Comparison of ENCODE assay signal across 8 mouse cellular contexts in the genomic region with DNA sequence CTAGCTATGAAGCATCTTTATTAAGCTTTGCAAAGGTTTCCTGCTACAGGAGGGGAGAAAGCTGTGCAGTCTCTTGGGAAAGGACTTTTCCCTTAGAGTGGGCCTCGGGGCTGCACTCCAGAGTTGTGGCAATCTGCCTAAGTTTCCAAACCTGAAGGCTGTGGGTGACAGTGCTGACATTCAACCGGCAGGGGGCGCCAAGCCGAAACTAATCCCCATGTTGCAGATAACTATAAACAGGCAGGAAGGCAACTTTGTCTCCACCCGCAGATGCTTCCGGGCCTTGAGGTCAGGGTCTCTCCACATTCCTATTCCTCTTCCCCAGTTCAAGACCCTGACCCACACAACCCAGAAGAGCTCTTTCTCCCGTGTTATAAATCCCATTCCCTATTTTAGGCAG.
DNase-seq lines count a peak whose midpoint lies in the region; ATAC-seq and TF ChIP-seq lines count a peak whose summit lies in the region.

No protein-coding gene starts in this region.

- WGBS in hindbrain, postnatal 0 days, result 45% methylated on average over 7 of the region's 7 CpGs
- 44% methylated on average over 7 of the region's 7 CpGs for WGBS in lung, postnatal 0 days

- H3K9me3 ChIP-seq in hindbrain, postnatal 0 days (ENCODE audit: low read length), result no peaks in the 10 kb centered on the region
- H3K9me3 ChIP-seq in lung, postnatal 0 days (ENCODE audit: low read length), result no peaks in the 10 kb centered on the region

- TF ChIP-seq CTCF in hindbrain, postnatal 0 days (IDR thresholded peaks at IDR 0.05; ENCODE audit: low read depth), result peak; percentile 76
- TF ChIP-seq CTCF in lung, postnatal 0 days (IDR thresholded peaks at IDR 0.05), result peak; percentile 70

- no peak for TF ChIP-seq EP300 in lung, postnatal 0 days (IDR thresholded peaks at IDR 0.05)

- no peak overlapping the region for H3K9ac ChIP-seq in hindbrain, postnatal 0 days (replicated peaks; ENCODE audit: low read length)
- no peak overlapping the region for H3K9ac ChIP-seq in lung, postnatal 0 days (replicated peaks; ENCODE audit: low read depth)

- intact Hi-C loops in gastrocnemius, postnatal 14 days (cut with DNase I; ENCODE audit: low total_unique reads), result no loop called here

- no peaks in the 10 kb centered on the region for H3K27me3 ChIP-seq in hindbrain, postnatal 0 days (ENCODE audit: insufficient read depth, low read length)
- H3K27me3 ChIP-seq in lung, postnatal 0 days (replicated peaks; ENCODE audit: insufficient read depth, low read length), result no peaks in the 10 kb centered on the region
- H3K27me3 ChIP-seq in splenic B cell, adult 2 months (ENCODE audit: control insufficient read depth, insufficient read depth, low read length, poor library complexity, severe bottlenecking), result no peaks in the 10 kb centered on the region

- no peaks in the 10 kb centered on the region for H3K4me1 ChIP-seq in hindbrain, postnatal 0 days (ENCODE audit: insufficient read depth, low read length)
- no peaks in the 10 kb centered on the region for H3K4me1 ChIP-seq in lung, postnatal 0 days (ENCODE audit: insufficient read depth, low read depth, low read length)

- peak; percentile 18 for DNase-seq in gastrocnemius, adult 18-20 months (ENCODE audit: low spot score)
- no peak for DNase-seq in gastrocnemius, postnatal 14 days
- peak; percentile 39 for DNase-seq in urinary bladder, postnatal 14 days (ENCODE audit: low spot score)
- no peak for DNase-seq in urinary bladder, adult 2 months (ENCODE audit: low spot score)
- peak; percentile 74 to 82 for DNase-seq in cerebellum, postnatal 14 days
- peak; percentile 70 for DNase-seq in hindbrain, postnatal 0 days (ENCODE audit: low spot score)
- DNase-seq in lung, postnatal 0 days (ENCODE audit: low spot score), result peak; percentile 31
- peak; percentile 76 for DNase-seq in splenic B cell, adult 2 months (ENCODE audit: low read depth, low spot score)

- ATAC-seq in hindbrain, postnatal 0 days, result peak; percentile 19; the same call in 1 of the 2 replicates
- ATAC-seq in lung, postnatal 0 days, result peak; percentile 27; the same call in 1 of the 2 replicates

- peaks cover 8% of the 10 kb centered on the region; the same call in 1 of the 2 replicates for H3K36me3 ChIP-seq in hindbrain, postnatal 0 days (ENCODE audit: insufficient read depth, low read length)
- no peaks in the 10 kb centered on the region for H3K36me3 ChIP-seq in lung, postnatal 0 days (ENCODE audit: insufficient read depth, low read length)
- H3K36me3 ChIP-seq in splenic B cell, adult 2 months (ENCODE audit: control insufficient read depth, insufficient read depth, low read length, poor library complexity, severe bottlenecking), result peaks cover 2% of the 10 kb centered on the region; the same call in 1 of the 2 replicates

- no peak overlapping the region for H3K4me3 ChIP-seq in hindbrain, postnatal 0 days (ENCODE audit: low read length)
- no peak overlapping the region for H3K4me3 ChIP-seq in lung, postnatal 0 days (ENCODE audit: low read depth, low read length)

- H3K27ac ChIP-seq in hindbrain, postnatal 0 days, result no peak overlapping the region
- H3K27ac ChIP-seq in lung, postnatal 0 days (ENCODE audit: low read length), result no peak overlapping the region

- H3K4me2 ChIP-seq in hindbrain, postnatal 0 days (ENCODE audit: low read depth, low read length), result no peak overlapping the region
- H3K4me2 ChIP-seq in lung, postnatal 0 days (replicated peaks; ENCODE audit: low read depth, low read length), result no peak overlapping the region

Comparison
In these comparisons a context has a peak if more than half of its experiments do, and no peak if none do; other contexts are left out.
1. DNase-seq: peak in gastrocnemius, adult 18-20 months (single experiment), urinary bladder, postnatal 14 days (single experiment), cerebellum, postnatal 14 days (2 of 2), hindbrain, postnatal 0 days (single experiment), lung, postnatal 0 days (single experiment) and splenic B cell, adult 2 months (single experiment); none in gastrocnemius, postnatal 14 days (single experiment) and urinary bladder, adult 2 months (single experiment).